Mouse (Mus musculus) right cerebral cortex, adult 2 months (tissue): Measurements from ENCODE around the gene Jtb.
"Not testable (repeated sequence)": the region's sequence is repeated elsewhere in the genome, so short reads cannot be mapped to it uniquely, and the experiment has no call there.

Experiments used
- DNase-seq, 2 experiments: peaks; one replicate each; pipeline ENCODE4 v3.0.0; 2021 to 2022; ENCODE audit warnings: low spot score in 2 of 2

Jtb gene

DNA sequence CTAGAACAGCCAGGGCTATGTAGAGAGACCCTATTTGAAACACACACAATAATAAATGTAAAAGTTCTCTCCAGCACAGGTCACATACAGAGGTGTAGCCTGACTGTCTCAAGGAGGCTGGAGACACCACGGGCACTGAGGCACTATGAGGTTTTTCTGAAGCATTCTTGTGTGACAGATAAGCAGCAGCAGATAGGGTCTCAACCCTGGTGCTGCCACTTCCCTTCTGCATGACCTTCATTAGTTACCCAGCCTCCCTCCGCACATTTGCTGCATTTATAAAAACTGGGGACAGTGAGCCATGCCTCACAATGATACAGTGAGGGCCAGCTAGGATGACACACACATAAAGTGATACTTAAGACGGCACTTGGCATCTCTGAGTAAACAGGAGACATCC, 8.5 kb upstream of the Jtb start:
- no peak for DNase-seq

DNA sequence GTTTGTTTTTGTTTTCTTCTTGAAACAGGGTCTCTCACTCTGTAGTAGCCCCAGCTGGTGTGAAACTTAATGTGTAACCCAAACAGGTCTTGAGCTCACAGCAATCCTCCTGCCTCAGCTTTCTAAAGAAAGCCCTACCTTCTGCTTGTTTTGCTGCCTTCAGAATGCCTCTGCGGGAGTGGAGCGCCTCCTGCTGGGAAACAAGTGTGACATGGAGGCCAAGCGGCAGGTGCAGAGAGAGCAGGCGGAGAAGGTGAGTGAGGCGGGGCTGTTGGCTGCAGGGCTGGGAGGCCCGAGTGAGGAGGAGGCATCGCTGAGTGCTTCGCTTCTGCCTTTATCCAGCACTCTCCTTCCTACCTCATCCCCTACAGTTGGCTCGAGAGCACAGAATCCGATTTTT, 7.1 kb upstream of the Jtb start:
- DNase-seq: no peak

DNA sequence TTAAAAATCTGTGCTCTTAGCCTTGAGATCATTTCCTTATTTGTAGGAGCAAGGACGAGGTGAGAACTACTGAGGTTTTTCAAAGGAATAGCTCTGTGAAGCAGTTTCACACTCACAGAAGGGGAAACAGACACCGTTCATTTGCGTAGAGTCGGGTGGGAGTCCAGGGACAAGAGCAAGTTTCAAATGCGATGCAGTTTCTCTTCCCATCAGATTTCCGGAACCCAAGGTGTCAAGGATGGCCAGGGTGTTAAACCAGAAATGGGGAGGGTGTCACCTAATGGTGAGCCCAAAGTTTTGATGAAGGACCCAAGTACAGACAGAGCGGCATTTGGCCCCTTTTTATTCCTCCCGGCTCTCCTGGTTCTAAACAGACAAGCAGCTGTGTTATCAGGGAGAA, 322 bp upstream of the Jtb start:
- no peak for DNase-seq

DNA sequence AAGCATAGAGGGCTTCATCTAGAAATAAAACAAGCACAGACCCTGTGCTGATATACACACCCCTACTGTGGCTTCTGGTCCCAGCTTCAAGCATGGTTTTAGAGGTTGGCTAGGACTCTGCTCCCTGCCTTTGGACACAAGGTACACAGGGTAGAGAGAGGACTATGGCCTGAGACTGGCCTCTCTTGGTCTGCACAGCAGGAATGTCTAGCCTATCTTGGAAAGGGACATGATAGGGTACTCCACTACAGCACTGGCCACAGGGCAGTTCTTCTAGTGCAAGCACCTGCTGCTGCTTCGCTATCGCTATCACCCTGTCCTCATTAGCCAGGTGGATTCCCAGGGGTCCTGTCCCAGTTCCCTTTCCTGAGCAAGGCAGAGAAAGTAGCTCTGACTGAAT, 9.9 kb downstream of the Jtb start:
- DNase-seq: no peak

DNA sequence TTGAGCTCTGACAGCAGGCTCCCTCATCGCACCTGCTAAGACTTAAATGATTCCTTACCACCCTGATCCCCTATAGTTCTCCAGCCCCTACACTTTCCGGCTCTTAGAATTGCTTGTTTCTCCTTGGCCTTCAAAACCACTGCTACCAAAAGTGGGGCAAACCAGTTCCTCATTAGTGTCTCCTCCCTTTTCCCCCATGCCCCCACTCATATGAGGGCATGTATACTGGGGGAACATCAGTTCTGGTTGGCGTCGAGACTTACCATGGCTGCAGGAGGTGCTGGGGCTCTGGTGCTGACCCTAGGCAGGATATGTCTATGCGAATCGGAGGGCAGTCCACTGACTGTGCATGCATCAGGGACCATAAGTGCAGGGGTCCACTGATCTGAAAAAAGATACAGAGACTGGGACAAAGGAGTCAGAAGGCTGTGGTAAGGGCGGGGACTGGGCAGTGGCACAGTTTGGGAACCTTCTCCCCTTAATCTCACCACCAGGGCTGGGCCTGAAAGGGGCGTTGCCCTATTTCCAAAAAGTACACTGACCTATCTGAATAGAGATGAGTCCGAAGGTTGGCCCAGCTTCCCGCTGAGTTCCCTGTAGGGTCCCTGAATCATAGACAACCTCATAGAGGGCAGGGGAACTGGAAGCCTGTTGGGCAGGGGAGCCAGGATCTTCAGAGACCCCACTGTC, 10.4 kb downstream of the Jtb start:
- DNase-seq: no peak

DNA sequence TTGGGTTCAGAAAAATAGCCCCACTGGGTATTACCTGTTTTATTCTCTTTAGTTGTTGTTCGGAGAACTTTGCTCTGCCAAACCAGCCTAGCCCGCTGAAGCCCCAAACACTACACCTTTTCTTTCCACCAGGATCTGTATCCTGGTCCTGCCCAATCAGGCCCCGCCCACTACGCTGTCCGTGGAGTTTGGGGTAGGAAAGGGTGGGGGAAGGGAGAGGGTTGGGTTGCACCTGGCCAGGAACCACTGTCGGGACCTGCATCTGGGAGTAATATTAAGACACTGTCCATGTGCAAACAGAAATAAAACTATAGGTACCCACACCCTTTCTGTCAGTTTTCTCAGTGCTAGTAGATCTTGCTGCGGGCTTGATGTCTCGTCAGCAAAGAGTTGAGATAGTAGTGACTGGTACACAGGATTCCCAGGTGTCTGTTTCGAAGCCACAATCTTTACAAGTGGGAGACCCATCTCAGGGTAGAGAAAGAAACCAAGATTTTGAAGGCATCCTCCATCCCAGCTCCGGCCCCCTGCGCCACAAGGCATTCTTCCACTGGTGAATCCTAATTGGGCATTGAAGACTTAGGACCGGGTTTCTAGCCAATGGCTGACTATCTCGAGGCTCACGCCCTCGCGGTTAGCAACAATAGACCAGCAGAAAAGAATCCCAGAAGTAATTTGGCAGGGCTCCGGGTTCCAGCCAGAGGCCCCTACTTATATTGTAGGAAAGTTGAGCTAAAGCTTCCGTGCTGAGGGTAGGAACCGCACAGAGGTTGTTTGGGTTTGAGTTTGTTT, 11.8 kb downstream of the Jtb start, which contains the start of gene Creb3l4:
TSS of gene Creb3l4 (minus strand) at position 529 of the 792 bp plus-strand sequence.
- DNase-seq: peak in 1 of 2 experiments; percentile 38

DNA sequence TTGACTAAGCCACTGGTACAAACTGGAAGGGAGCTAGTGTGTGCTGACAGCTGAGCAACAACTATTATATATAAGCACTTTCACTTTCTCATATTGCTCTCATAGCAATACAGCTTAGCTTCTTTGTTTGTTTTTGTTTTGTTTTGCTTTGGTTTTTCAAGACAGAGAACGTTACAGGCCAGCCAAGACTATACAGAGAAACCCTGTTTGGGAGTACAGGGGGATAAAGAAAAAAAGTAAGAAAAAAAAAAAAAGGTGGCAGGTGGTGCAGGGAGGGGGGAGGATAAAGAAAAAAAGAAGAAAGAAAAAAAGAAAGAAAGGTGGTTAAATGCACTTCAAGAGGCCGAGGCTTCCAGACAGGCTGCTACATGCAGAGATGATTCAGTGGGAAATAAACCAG, 14.0 kb downstream of the Jtb start:
- DNase-seq: no peak

DNA sequence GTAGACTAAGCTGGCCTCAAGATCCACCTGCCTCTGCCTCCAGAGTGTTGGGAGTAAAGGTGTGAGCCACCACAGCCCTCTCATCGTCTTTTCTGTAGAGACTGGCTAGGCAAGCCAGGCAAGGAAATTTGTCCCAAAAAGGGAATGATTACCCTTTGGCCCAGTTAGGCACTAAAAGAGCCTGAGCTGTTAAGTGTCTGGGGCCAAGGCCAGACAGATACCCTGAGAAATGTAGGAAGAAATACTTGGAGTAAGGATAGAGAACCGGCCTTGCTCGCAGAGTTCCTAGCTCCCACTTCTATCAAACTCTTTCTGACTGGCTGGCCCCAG, 16.2 kb downstream of the Jtb start:
- DNase-seq: no peak

DNA sequence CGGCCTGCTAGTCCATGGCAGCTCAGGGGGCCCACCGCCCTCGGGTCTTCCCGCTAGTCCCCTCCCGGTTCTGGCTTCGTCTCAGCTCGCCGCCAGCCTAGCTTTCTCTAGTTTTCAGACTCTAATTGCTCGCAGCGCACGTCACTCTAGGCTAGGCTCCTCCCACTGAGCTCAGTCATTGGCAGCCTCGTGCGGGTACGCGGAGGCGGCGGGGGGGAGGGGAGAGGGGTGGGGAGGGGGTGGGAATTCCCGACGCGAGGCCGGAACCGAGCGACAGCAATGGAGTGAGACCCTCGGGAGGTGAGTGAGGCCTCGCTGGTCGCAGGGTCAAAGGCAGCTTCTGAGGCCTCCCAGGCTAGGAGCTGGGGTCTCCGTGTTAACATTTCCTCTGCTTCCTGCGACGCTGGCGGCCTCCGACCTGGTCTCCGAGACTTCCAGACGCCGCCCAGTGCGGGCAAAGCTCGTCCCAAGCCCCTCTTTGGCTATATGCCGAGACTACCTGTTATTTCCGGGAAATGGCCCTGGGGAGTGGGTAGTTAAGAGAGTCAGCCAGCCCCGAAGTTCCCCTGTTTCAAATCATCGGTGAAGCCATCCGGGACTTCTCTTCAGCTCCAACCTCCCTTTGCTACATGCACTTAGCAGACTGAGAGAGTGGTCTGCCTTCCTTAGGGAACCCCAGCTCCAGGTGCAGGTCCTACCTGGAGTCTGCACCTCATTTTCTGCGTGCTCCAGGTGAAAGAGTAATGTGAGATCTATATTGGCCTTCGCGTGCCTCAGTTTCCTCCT, 16.8 kb downstream of the Jtb start, which contains the start of gene Slc39a1:
TSS of gene Slc39a1 (plus strand) at position 213 of the 786 bp plus-strand sequence.
- peak; percentile 92 to 95 for DNase-seq

DNA sequence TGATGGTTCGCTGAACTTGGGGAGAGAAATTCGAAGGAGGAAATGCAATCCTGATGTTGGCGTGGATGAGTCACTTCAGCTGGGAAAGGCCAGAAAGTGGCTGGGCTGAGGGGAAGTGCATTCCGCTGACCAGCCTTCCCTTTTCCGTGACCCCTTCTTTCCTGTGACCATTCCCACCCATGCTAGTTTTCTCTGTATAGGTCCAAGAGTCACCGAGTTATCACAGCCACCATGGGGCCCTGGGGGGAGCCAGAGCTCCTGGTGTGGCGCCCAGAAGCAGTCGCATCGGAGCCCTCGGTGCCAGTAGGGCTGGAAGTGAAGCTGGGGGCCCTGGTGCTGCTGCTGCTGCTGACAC, 17.3 kb downstream of the Jtb start:
- no peak for DNase-seq

DNA sequence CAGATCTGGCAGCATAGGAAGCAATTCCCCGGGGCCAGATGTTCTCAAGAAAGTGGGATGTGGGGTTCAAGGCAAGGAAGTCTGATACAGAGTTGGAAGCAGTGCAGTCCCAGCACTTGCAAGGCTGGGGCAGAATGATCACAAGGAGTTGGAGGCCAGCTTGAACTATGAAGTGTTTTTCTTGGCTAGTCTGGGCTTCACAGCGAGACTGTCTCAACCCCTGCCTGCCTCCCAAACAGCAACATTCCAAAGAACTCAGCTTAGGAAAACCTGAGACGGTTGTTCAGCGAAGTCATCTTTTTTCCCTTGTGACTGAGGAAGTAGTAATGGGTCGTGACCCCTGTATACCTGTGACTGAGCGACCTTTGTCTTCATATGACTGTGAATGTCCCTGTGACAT, 19.4 kb downstream of the Jtb start:
- DNase-seq: no peak

DNA sequence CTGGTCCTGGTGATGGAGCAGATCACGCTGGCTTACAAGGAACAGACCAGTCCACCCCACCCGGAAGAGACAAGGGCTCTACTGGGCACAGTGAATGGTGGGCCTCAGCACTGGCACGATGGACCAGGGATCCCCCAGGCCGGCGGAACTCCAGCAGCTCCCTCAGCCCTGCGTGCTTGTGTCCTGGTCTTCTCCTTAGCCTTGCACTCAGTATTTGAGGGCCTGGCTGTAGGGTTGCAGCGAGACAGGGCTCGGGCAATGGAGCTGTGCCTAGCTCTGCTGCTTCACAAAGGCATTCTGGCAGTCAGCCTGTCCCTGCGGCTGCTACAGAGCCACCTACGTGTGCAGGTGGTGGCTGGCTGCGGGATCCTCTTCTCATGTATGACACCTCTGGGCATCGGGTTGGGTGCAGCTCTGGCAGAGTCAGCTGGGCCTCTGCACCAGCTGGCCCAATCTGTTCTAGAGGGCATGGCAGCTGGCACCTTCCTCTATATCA, 20.4 kb downstream of the Jtb start:
- not testable (repeated sequence) for DNase-seq

DNA sequence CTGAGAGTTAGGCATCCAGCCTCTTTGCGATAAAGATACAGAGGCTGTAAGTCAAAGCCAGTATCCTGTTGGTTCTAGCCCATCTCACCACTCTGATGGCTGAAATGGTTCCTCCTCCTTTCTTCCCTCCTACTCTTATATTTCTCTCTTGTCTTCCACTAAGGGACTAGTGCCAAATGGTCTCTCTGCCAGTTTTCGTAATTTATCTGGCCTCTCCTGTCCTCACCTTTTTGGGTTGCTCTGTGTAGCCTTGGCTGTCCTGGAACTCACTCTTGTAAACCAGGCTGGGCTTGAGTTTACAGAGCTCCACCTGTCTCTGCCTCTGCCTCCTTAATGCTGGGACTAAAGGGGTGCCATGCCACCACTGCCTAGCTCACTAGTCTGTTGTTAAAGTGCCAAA, 21.3 kb downstream of the Jtb start:
- not testable (repeated sequence) for DNase-seq

DNA sequence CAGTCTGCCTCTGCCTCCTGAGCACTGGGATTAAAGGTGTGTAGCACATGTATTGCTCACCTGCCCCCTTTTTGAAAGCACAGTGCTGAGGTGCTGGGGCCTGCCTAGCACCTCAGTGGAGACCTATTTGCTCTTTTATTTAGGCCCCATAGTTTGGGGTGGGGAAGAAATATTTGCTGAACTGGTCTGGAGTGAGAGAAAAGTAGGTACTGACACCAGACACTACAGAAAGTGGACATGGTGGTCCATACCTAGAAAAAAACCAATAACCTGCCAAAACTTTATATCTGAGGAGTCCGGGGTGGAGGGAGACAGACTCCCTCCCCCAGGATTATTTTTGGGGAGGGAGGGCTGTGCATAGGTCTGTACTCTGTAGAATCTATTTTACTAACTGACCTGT, 21.8 kb downstream of the Jtb start:
- DNase-seq: not testable (repeated sequence)

DNA sequence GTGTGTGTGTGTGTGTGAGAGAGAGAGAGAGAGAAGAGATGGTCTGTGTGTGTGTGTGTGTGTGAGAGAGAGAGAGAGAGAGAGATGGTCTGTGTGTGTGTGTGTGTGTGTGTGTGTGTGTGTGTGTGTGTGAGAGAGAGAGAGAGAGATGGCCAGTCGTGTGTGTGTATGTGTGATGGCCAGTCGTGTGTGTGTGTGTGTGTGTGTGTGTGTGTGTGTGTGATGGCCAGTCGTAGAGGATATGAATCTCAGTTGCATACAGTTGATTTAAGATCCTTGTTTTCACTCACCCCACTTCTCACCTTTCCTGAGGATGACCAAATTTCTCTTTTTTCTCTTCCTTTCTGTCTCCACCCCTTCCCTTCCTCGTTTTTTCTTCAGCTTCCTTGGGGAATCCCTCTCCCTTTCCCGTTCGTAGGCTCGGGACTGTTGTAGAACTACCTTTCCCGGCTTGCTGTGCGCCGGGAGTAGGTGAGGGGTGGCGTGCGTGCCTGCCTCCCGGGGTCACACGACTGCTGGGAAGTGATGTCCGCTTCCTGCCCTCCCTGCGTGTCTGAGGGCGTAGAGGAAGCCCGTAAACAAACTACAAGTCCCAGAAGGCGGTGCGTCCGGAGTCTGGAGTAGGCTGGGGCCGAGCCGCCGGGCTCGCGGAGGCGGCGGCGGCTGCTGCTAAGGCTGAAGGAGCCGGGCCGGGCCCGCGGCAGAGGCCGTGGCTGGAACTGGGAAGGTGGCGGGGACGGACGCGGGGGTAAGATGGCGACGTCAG, 22.4 kb downstream of the Jtb start, which contains the start of gene Crtc2:
TSS of gene Crtc2 (plus strand) at position 511 of the 766 bp plus-strand sequence.
- DNase-seq: peak; percentile 97 to 98

DNA sequence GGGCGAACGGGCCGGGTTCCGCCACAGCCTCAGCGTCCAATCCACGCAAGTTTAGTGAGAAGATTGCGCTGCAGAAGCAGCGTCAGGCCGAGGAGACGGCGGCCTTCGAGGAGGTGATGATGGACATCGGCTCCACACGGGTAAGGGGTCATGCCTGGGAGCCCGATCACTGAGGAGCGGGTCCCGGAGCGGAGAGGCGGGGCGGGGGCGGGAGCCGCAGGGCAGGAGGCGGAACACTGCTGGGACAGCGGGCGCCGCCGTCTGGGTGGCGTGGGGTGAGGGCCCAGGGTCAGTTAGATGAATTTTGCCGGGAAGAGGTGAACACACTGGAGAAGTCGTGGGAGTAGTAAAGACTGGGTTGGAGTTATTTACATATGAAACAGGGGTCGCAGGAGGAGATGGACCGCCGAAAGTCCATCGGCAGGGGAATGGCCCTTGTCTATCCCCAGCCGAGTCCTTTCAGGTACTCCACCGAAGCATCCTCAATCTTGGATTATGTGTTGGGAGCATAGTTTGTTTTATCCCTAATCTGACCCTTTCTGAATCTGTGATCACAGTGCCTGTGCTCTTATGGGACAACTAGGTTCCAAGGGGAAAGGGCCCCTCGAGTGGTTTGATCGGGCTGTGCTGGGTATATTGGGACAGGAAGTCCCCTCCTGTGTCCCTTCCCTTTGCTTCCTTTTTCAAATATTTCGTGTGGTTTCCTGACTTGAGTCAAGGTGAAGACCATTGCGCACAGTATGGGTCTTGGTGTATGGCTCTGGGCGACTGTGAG, 23.2 kb downstream of the Jtb start:
- DNase-seq: no peak

DNA sequence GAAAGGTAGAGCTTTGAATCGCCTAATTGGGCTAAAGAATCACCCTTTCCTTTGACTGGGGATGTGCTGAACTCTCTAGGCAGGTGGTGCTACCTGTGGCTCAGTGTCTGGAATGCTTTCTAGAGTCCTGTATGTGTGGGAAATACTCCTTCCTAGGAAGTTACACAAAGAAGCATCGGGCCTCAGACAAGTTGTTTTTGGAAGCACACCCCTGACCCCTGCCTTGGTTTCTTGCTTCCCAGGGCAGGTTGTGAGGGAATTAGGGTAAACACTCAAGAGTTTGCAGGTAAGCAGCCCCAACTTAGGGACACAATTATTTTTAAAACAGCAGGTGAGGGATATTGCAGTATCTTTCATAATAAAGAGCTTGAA, 23.8 kb downstream of the Jtb start:
- no peak for DNase-seq

DNA sequence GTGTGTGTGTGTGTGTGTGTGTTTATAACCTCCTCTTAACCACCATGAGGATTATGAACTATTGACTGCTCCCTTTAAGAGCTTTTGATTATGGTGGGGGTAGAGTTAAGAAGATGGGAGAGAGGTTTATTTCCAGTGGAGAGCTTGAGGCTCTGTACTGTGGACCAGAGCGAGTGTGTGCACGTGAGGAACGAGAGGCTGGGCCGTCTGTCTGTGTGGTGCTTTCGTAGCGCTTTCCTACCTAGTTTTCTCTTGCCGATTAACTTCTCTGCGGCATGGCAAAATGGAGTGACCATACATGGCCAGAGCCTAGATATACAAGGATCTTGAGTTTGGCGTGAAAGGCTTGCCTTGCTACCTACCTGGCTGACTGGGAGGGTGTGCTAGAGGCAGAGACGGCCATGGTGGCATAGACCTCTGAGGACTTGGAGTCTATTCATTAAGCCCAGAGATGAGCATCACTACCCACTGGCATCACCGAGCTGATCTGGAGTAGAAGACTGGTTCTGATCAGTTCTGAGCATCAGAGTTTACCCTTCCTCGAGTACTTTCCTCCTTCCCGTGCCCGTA, 24.5 kb downstream of the Jtb start:
- DNase-seq: no peak

DNA sequence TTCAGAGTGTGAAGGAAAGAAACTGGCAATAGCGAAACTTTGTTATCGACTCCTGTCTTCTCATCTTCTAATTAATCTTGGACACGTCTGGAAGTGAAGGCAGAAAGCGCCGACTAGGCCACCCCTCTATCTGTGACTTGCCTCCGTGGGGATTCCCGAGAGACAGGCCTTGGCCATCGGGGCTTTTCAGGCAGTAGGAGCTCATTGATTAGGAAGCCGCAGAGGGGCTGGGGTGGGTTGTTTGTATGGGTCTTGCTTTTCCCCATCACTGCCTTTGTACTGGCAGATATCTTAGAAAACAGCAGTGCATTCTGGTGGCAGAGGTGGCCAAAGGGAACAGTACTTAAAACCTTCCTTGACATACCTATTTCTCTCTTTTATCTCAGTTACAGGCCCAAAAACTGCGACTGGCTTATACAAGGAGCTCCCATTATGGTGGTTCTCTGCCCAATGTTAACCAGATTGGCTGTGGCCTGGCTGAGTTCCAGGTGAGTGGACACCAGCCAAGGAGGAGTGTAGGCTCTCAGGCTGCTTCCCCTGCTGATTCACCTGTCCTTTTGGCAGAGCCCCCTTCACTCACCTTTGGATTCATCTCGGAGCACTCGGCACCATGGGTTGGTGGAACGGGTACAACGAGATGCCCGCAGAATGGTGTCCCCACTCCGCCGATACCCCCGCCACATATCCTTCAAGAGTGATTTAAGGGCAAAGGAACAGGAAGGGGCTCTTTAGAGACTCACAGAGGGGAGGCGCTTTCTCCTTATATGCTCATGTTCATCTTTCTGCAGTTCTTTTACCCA, 25.5 kb downstream of the Jtb start:
- DNase-seq: no peak

DNA sequence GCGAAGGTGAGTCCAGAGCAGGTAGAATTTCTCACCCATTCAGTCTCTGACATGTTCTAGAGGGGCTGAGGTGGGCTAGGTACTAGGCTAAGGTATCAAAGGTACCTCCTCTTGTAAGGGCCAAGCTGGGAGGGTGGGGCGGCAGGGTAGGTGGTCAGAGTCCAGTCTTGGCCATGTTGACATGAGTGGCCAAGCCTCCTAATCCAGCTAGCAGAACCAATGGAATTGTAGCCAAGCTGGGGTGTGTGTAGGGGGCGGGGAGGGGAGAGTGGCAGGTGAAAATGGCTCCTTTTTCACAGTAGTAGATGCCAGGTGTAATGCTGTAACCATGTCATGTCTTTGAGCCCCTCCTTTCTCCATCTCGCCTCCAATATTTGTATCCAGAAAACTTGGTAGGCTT, 27.1 kb downstream of the Jtb start:
- DNase-seq: no peak
